Mouse (Mus musculus) C2C12 (cell line): ENCODE data around the gene Pdzd2.

Experiments
- CEBPB ChIP-seq: IDR thresholded peaks from one replicate; pipeline ENCODE4 v1.6.1; 2011; ENCODE audit warnings: low read depth, mild to moderate bottlenecking, control low read depth, moderate library complexity
- CTCF ChIP-seq: IDR thresholded peaks from one replicate; pipeline ENCODE4 v1.5.1; 2011; ENCODE audit not compliant: control insufficient read depth, insufficient read depth, insufficient read length
- FOSL1 ChIP-seq: IDR thresholded peaks from one replicate; pipeline ENCODE4 v1.8.0; 2011; ENCODE audit warnings: mild to moderate bottlenecking, low read length; ENCODE audit not compliant: poor library complexity, insufficient read depth, severe bottlenecking
- MAX ChIP-seq: IDR thresholded peaks from one replicate; pipeline ENCODE4 v1.6.1; 2011; ENCODE audit warnings: mild to moderate bottlenecking, control low read depth
- MYOD1 ChIP-seq: IDR thresholded peaks from one replicate; pipeline ENCODE4 v1.6.1; 2011; ENCODE audit warnings: low read depth; ENCODE audit not compliant: control insufficient read depth, insufficient read length
- MYOG ChIP-seq: IDR thresholded peaks from one replicate; pipeline ENCODE4 v1.6.1; 2011; ENCODE audit not compliant: control insufficient read depth, insufficient read length; ENCODE audit errors: extremely low read depth
- USF1 ChIP-seq: IDR thresholded peaks from one replicate; pipeline ENCODE4 v1.6.1; 2011; ENCODE audit warnings: low read depth, mild to moderate bottlenecking, control low read depth, moderate library complexity

GRCm38 (mm10) chr15:12453343-12453742 lies 286.4 kb downstream of the Pdzd2 start:
- TF ChIP-seq CTCF (no peak), MAX (no peak), MYOD1 (no peak), CEBPB (no peak), MYOG (no peak), USF1 (no peak), FOSL1 (no peak)
